Mouse (Mus musculus) midbrain, postnatal 0 days (tissue): ENCODE measurements around the gene Icmt. TPM values are rescaled to one million over a fixed set of nuclear protein-coding genes. Genes with fewer than 3 reads are reported as not detected.

ENCODE experiments used
- ATAC-seq: fragments of 200-750 bp; cut with Nextera tagmentation; 2 replicates; pipeline ENCODE4 v1.8.0; 2017; ENCODE audit warnings: moderate number of reproducible peaks, mild to moderate bottlenecking, moderate TSS enrichment, moderate library complexity; ENCODE audit not compliant: low FRiP score
- DNase-seq: peaks from one replicate; pipeline ENCODE4 v3.0.0-alpha.2; 2015; ENCODE audit warnings: low spot score
- H3K27ac ChIP-seq: fragments of 300-500 bp; sonication (generic); 2 replicates; pipeline ENCODE4 v1.5.1; 2014; ENCODE audit warnings: low read depth, mild to moderate bottlenecking, low read length, mixed read lengths
- H3K27me3 ChIP-seq: fragments of 300-500 bp; sonication (generic); 2 replicates; pipeline ENCODE4 v1.6.1; 2014; ENCODE audit warnings: low read length, control low read depth, mixed read lengths; ENCODE audit not compliant: insufficient read depth
- H3K36me3 ChIP-seq: fragments of 300-500 bp; sonication (generic); 2 replicates; pipeline ENCODE4 v1.6.1; 2014; ENCODE audit warnings: low read length, control low read depth, mixed read lengths; ENCODE audit not compliant: insufficient read depth
- H3K4me1 ChIP-seq: fragments of 300-500 bp; sonication (generic); 2 replicates; pipeline ENCODE4 v1.6.1; 2014; ENCODE audit warnings: mild to moderate bottlenecking, control low read depth, antibody characterized with exemption, low read length, mixed read lengths; ENCODE audit not compliant: insufficient read depth
- H3K4me2 ChIP-seq: fragments of 300-500 bp; sonication (generic); 2 replicates; pipeline ENCODE4 v1.6.1; 2014; ENCODE audit warnings: low read depth, mild to moderate bottlenecking, low read length, mixed read lengths; ENCODE audit not compliant: poor library complexity, severe bottlenecking
- H3K4me3 ChIP-seq: fragments of 300-500 bp; sonication (generic); 2 replicates; pipeline ENCODE4 v1.5.1; 2014; ENCODE audit warnings: low read depth, mild to moderate bottlenecking, low read length, moderate library complexity
- H3K9ac ChIP-seq: fragments of 300-500 bp; sonication (generic); replicated peaks from 2 replicates; pipeline ENCODE4 v1.6.1; 2014; ENCODE audit warnings: mild to moderate bottlenecking, low read length, moderate library complexity, mixed read lengths; ENCODE audit not compliant: poor library complexity, severe bottlenecking
- H3K9me3 ChIP-seq: fragments of 300-500 bp; sonication (generic); 2 replicates; pipeline ENCODE4 v1.6.1; 2016; ENCODE audit warnings: low read length, control low read depth
- CTCF ChIP-seq: IDR thresholded peaks from 2 replicates; pipeline ENCODE4 v1.5.1; 2016; ENCODE audit warnings: antibody characterized with exemption, mild to moderate bottlenecking
- WGBS: fragments of 180-500 bp; shearing (Covaris S2); extraction: QIAGEN DNeasy Blood & Tissue Kit; methylation state at CpG from one replicate; pipeline ENCODE4 v1.1.7; 2014; 5-methylcytosine and 5-hydroxymethylcytosine counted together
- polyA plus RNA-seq: library from polyadenylated mRNA; unstranded; fragments of >200 nt; fragmentation: Nextera tagmentation; extraction: Ambion mirVana; gene quantifications from 2 replicates; pipeline ENCODE4 v1.2.1, GENCODE M21; 2015
- total RNA-seq: library from RNA; depleted of rRNA; stranded (reverse); fragments of >200 nt; gene quantifications from 2 replicates; pipeline ENCODE4 v1.2.3, GENCODE M21; 2014

Gene Icmt
- total and polyA plus RNA-seq, 2 experiments from 2014 or later: 15.7 to 38.9 TPM

GRCm38 (mm10) chr4:152340584-152341284, 43.7 kb downstream of the Icmt start:
- 37% methylated on average over 15 of the region's 15 CpGs for WGBS

GRCm38 (mm10) chr4:152343296-152343695, 46.3 kb downstream of the Icmt start:
- ATAC-seq (no peak), DNase-seq (peak; percentile 60)
- 10% methylated on average over 5 of the region's 5 CpGs for WGBS
- no peak overlapping the region for H3K9ac ChIP-seq
- peaks cover 21% of the 10 kb centered on the region for H3K4me1 ChIP-seq
- peak overlapping the region; percentile 20; the same call in 1 of the 2 replicates for H3K4me2 ChIP-seq
- peak; percentile 82 for TF ChIP-seq CTCF
- H3K27ac ChIP-seq: no peak overlapping the region
- peaks cover 4% of the 10 kb centered on the region; the same call in 1 of the 2 replicates for H3K36me3 ChIP-seq
- no peaks in the 10 kb centered on the region for H3K9me3 ChIP-seq
- no peaks in the 10 kb centered on the region for H3K27me3 ChIP-seq
- no peak overlapping the region for H3K4me3 ChIP-seq

More at GRCm38 (mm10) chr4:152340584-152341284, 43.7 kb downstream of the Icmt start:
- Histone ChIP-seq H3K4me3 (peak overlapping the region; percentile 15), H3K9me3 (no peaks in the 10 kb centered on the region), H3K4me2 (peak overlapping the region; percentile 95), H3K27ac (no peak overlapping the region), H3K4me1 (peaks cover 21% of the 10 kb centered on the region), H3K27me3 (no peaks in the 10 kb centered on the region), H3K36me3 (no peaks in the 10 kb centered on the region), H3K9ac (peak overlapping the region; percentile 93; the same call in 1 of the 2 replicates)
- ATAC-seq (no peak), DNase-seq (no peak)
- no peak for TF ChIP-seq CTCF

- Histone ChIP-seq H3K4me2 (0 out of 2 replicates have a peak overlapping the region, but pooled peaks have one; percentile 15), H3K4me1 (peaks cover 31% of the 10 kb centered on the region), H3K27me3 (no peaks in the 10 kb centered on the region), H3K36me3 (peaks cover 5% of the 10 kb centered on the region; the same call in 1 of the 2 replicates), H3K9ac (0 out of 2 replicates have a peak overlapping the region, but pooled peaks have one; percentile 13), H3K27ac (no peak overlapping the region), H3K9me3 (no peaks in the 10 kb centered on the region), H3K4me3 (no peak overlapping the region)
- DNase-seq (no peak), ATAC-seq (no peak)
- TF ChIP-seq CTCF: no peak
- WGBS: 56% methylated on average over 7 of the region's 7 CpGs
Observed at GRCm38 (mm10) chr4:152344651-152345050, 47.6 kb downstream of the Icmt start.

GRCm38 (mm10) chr4:152345120-152345889, 48.3 kb downstream of the Icmt start:
- TF ChIP-seq CTCF: no peak
- Histone ChIP-seq H3K4me1 (peaks cover 31% of the 10 kb centered on the region), H3K27ac (no peak overlapping the region), H3K36me3 (peaks cover 5% of the 10 kb centered on the region; the same call in 1 of the 2 replicates), H3K4me2 (no peak overlapping the region), H3K4me3 (no peak overlapping the region), H3K9ac (no peak overlapping the region), H3K27me3 (no peaks in the 10 kb centered on the region), H3K9me3 (no peaks in the 10 kb centered on the region)
- no peak for ATAC-seq
- DNase-seq: no peak
- WGBS: 56% methylated on average over 7 of the region's 7 CpGs

GRCm38 (mm10) chr4:152349837-152350381, 52.9 kb downstream of the Icmt start:
- H3K36me3 ChIP-seq: peaks cover 24% of the 10 kb centered on the region
- H3K9me3 ChIP-seq: no peaks in the 10 kb centered on the region
- WGBS: 7% methylated on average over 17 of the region's 17 CpGs
- H3K9ac ChIP-seq: peak overlapping the region; percentile 62
- ATAC-seq (peak; percentile 63), DNase-seq (peak; percentile 90)
- H3K4me2 ChIP-seq: peak overlapping the region; percentile 53
- peak overlapping the region; percentile 91 for H3K27ac ChIP-seq
- peak overlapping the region; percentile 19; the same call in 1 of the 2 replicates for H3K4me3 ChIP-seq
- peaks cover 21% of the 10 kb centered on the region for H3K4me1 ChIP-seq
- TF ChIP-seq CTCF: no peak
- no peaks in the 10 kb centered on the region for H3K27me3 ChIP-seq
